Mouse (Mus musculus) CD4-positive, CD25-positive, alpha-beta regulatory T cell, adult 9 weeks (primary cell): Measurements from ENCODE around the gene Slc2a10. TPM values are rescaled to one million over a fixed set of nuclear protein-coding genes. Genes with fewer than 3 reads are reported as not detected.

Source experiments
- polyA plus RNA-seq: library from polyadenylated mRNA; unstranded; fragments of 100-300 nt; shearing (Covaris generic); gene quantifications from one replicate; pipeline ENCODE4 v1.2.1, GENCODE M21; 2017

Slc2a10 gene
- polyA plus RNA-seq: not detected

DNA sequence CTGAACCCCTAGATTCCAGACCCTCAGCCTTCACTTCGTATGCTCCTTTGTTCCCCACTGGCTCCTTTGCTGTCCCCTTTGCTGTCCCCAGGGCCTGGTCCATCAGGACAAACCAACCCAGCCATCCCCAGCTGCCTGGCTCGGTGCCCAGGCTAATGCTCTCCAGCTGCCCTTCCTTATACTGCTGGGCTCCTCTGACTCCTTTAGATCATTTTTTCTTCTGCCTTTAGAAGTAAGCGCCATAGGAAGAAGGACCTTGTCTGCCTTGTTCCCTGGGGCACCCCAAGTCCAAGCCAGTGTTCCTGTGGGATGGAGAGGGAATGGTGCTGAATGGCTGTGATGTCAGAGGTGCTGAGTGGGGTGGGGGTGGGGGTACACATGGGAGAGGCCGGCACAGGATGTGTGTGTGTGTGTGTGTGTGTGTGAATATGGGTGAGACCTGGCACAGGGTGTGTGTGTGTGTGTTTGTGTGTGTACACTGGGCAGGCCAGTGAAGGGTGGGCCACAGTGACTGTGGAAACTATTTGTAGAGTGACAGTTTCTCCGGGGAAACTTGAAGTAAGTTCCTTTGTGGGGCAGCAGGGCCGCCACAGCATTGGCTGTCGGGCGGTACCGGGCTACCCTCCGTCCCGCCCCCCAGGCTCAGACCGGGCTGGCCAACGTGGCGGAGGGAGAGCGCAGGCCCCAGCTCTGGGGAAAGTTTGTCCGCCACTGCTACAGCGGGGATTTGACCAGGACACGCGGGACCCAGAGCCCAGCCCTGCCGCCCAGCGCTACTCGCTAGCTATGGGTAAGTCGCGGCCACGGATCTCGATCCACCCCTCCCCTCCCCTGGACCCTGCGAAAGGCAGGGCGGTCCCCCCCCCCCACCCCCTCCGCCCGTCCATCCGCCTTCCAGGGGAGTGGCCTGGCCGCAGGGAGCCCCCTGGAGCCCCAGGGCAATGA, at the start of gene Slc2a10:
Gene Slc2a10, plus strand, starts transcription at position 529 of the 945 bp plus-strand sequence.

GRCm38 (mm10) chr2:165473003-165473402, 30.6 kb upstream of the Slc2a10 start, which contains the start of gene Slc13a3:
TSS of gene Slc13a3 (minus strand) at chr2:165473230.

DNA sequence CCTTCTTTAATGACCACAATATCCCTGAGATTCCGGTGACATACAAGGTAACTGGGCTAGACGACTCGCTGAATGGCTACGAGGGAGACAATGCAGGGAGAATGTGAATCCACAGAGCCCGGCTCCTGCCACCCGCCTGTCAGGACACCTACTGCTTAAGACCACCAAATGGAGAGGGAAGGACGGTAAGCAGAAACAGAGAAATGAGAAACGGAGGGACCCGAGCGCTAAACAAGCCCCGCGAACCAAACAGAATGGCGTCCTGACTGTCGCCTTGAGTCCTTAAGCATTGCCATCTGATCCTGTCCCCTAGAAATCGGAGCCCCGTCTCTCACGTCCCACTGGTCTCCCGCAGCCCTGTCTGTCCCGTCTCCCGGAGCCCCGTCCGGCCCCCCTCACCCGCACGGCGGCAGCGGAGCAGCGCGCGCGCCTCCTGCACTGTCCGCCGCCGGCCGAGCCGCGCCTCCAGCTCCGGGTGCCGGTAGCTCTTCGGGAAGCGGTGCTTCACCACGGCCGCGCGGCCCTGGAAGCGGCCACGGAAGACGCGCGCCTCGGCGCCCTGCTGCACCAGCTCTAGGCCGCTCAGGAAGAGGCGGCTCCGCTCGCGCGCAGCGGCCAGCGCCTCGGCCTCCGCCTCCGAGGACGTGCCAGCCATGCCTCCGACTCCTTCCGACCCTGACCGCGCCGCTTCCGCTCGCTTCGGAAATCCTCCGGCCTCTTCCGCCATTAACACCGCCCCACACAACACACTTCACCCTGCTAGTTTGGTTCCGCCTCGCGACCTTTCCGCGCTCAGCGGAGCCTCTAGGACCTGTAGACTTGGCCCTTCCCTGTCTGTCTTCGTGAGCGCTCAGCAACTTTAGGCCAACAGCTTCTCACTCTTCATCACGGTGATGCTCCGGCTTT, 10.7 kb upstream of the Slc2a10 start, which contains the start of gene Trp53rka:
Gene Trp53rka, minus strand, starts transcription at position 677 of the 906 bp plus-strand sequence.

Other genes starting within 250 kb of the Slc2a10 start
- 78.7 TPM for gene Slc35c2, start 215.9 kb upstream of the Slc2a10 start, polyA plus RNA-seq
- gene Elmo2, start 177.3 kb upstream of the Slc2a10 start, polyA plus RNA-seq: 54.3 TPM
- gene Zfp663, start 135.1 kb upstream of the Slc2a10 start, polyA plus RNA-seq: not detected
- not detected for gene Zfp334, start 115.5 kb upstream of the Slc2a10 start, polyA plus RNA-seq
- not detected for gene Ocstamp, start 103.4 kb upstream of the Slc2a10 start, polyA plus RNA-seq
- gene Slc13a3, start 30.6 kb upstream of the Slc2a10 start, polyA plus RNA-seq: 0.25 TPM
- 4.0 TPM for gene Trp53rka, start 10.5 kb upstream of the Slc2a10 start, polyA plus RNA-seq
- 23.0 TPM for gene Eya2, start 91.2 kb downstream of the Slc2a10 start, polyA plus RNA-seq